Mouse (Mus musculus) T-helper 2 cell (primary cell): Measurements from ENCODE around the gene Dhx15.

Source experiments
- in situ Hi-C: fragments of 300-600 bp; cut with MboI, MseI; formaldehyde crosslinking; loops from one replicate; pipeline ENCODE4 v1.15.1; 2025; ENCODE audit warnings: high pct_unique_total_duplicates

The Dhx15 gene

GRCm38 (mm10) chr5:52112953-52113841 is 77.1 kb downstream of the Dhx15 start:
- in situ Hi-C loops = no loop called here

GRCm38 (mm10) chr5:52112191-52112760 is 78.0 kb downstream of the Dhx15 start:
- in situ Hi-C loops = no loop called here

- in situ Hi-C loops = no loop called here
Measured at GRCm38 (mm10) chr5:52110808-52111663, 79.3 kb downstream of the Dhx15 start.
